Mouse (Mus musculus): ENCODE data around the gene Ddx52. TPM values are rescaled to one million over a fixed set of nuclear protein-coding genes. Genes with fewer than 3 reads are reported as not detected.

The Ddx52 gene
- polyA plus RNA-seq (2012), result 0.05 TPM in 2 replicates

DNA sequence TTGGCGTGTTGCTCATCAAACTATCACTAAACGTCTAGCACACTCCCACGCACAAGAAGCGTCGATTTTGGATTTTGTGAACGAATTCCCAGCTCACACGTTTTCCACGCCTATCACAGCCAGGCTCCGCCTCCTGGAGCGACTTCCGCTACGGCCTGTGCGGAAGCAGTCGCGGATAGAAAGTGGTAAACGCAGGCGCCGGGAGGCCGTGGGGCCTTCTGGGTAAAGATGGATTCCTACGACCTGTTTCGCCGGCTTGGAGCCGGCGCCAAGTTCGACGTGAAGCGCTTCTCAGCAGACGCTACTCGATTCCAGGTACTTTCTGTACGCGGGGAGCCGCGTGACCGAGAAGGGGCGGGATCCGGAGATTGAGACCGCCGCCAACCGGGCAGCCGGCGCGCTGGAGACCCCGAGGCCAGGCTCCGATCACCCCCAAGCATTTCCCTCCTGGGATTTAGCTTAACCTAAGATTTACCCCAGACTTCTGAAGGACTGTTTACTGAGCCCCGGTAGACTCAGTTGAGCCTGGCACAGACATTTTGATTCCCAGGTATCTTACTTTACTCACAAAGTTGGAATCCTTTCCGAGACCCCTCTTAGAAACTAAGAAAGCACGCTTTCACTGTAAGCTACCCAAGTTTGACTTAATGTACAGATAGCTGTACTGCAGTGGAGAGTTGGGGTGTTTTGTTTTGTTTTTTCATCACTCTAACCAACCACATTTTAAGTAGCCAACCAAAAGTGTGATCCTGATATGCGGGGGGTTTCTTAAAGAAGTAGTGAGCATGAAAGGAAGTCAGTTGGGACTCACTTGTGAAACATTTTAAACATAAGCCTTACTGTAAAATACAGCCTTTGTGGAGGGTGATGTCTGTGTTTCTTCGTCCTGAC is at the start of gene Ddx52:
TSS of gene Ddx52 (plus strand) at position 113 of the 891 bp plus-strand sequence.
- Histone ChIP-seq H3K9me3 (ENCODE audit: control insufficient read depth, low read length) (no peaks in the 10 kb centered on the region), H3K27me3 (ENCODE audit: control insufficient read depth) (peaks cover 22% of the 10 kb centered on the region), H3K4me1 (ENCODE audit: control insufficient read depth) (peaks cover 17% of the 10 kb centered on the region), H3K36me3 (ENCODE audit: control insufficient read depth) (peaks cover 39% of the 10 kb centered on the region), H3K4me3 (replicated peaks) (peak within 1 kb of the TSS; percentile 87)
- TF ChIP-seq TAL1 (IDR thresholded peaks at IDR 0.05; ENCODE audit: low read length), result no peak
- no peak for TF ChIP-seq GATA1 (IDR thresholded peaks at IDR 0.05; ENCODE audit: low read length)

DNA sequence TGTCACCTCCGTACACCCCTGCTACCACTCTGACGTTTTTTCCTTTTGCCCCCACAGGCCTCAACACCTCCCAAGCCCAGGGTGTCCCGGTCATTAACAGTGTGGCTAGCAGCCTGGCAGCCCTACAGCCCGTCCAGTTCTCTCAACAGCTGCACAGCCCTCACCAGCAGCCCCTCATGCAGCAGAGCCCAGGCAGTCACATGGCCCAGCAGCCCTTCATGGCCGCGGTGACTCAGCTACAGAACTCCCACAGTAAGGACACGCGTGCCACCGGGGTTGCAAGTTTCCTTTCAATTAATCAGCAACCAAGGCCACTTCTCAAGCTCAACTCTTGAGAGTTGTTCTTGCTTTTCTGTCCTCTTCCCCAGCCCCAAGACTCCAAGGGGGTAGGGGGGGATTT is 48.5 kb upstream of the Ddx52 start:
- H3K27me3 ChIP-seq (ENCODE audit: control insufficient read depth), result no peaks in the 10 kb centered on the region
- no peaks in the 10 kb centered on the region for H3K4me1 ChIP-seq (ENCODE audit: control insufficient read depth)
- no peaks in the 10 kb centered on the region for H3K36me3 ChIP-seq (ENCODE audit: control insufficient read depth)
- no peaks in the 10 kb centered on the region for H3K9me3 ChIP-seq (ENCODE audit: control insufficient read depth, low read length)
- TF ChIP-seq GATA1 (IDR thresholded peaks at IDR 0.05; ENCODE audit: low read length), result no peak
- TF ChIP-seq TAL1 (IDR thresholded peaks at IDR 0.05; ENCODE audit: low read length), result no peak
- H3K4me3 ChIP-seq (replicated peaks), result no peak overlapping the region

GRCm38 (mm10) chr11:83896430-83897410 is 45.1 kb upstream of the Ddx52 start:
- Histone ChIP-seq H3K4me1 (ENCODE audit: control insufficient read depth) (no peaks in the 10 kb centered on the region), H3K27me3 (ENCODE audit: control insufficient read depth) (no peaks in the 10 kb centered on the region), H3K36me3 (ENCODE audit: control insufficient read depth) (no peaks in the 10 kb centered on the region; the same call in 1 of the 2 replicates), H3K4me3 (replicated peaks) (no peak overlapping the region), H3K9me3 (ENCODE audit: control insufficient read depth, low read length) (no peaks in the 10 kb centered on the region)
- TF ChIP-seq TAL1 (IDR thresholded peaks at IDR 0.05; ENCODE audit: low read length) (no peak), GATA1 (IDR thresholded peaks at IDR 0.05; ENCODE audit: low read length) (no peak)

GRCm38 (mm10) chr11:83897569-83897968 is 44.3 kb upstream of the Ddx52 start:
- Histone ChIP-seq H3K4me1 (ENCODE audit: control insufficient read depth) (no peaks in the 10 kb centered on the region), H3K9me3 (ENCODE audit: control insufficient read depth, low read length) (no peaks in the 10 kb centered on the region), H3K4me3 (replicated peaks) (no peak overlapping the region), H3K36me3 (ENCODE audit: control insufficient read depth) (no peaks in the 10 kb centered on the region; the same call in 1 of the 2 replicates), H3K27me3 (ENCODE audit: control insufficient read depth) (no peaks in the 10 kb centered on the region)
- TF ChIP-seq GATA1 (IDR thresholded peaks at IDR 0.05; ENCODE audit: low read length) (no peak), TAL1 (IDR thresholded peaks at IDR 0.05; ENCODE audit: low read length) (no peak)

- TF ChIP-seq TAL1 (IDR thresholded peaks at IDR 0.05; ENCODE audit: low read length), result no peak
- TF ChIP-seq GATA1 (IDR thresholded peaks at IDR 0.05; ENCODE audit: low read length), result no peak
- Histone ChIP-seq H3K4me1 (ENCODE audit: control insufficient read depth) (no peaks in the 10 kb centered on the region), H3K36me3 (ENCODE audit: control insufficient read depth) (no peaks in the 10 kb centered on the region; the same call in 1 of the 2 replicates), H3K9me3 (ENCODE audit: control insufficient read depth, low read length) (no peaks in the 10 kb centered on the region), H3K4me3 (replicated peaks) (no peak overlapping the region), H3K27me3 (ENCODE audit: control insufficient read depth) (no peaks in the 10 kb centered on the region)
Observed at GRCm38 (mm10) chr11:83902812-83903211, 39.0 kb upstream of the Ddx52 start.

- no peak overlapping the region for H3K4me3 ChIP-seq (replicated peaks)
- no peaks in the 10 kb centered on the region for H3K4me1 ChIP-seq (ENCODE audit: control insufficient read depth)
- no peaks in the 10 kb centered on the region; the same call in 1 of the 2 replicates for H3K36me3 ChIP-seq (ENCODE audit: control insufficient read depth)
- H3K27me3 ChIP-seq (ENCODE audit: control insufficient read depth), result no peaks in the 10 kb centered on the region
- no peaks in the 10 kb centered on the region for H3K9me3 ChIP-seq (ENCODE audit: control insufficient read depth, low read length)
- TF ChIP-seq GATA1 (IDR thresholded peaks at IDR 0.05; ENCODE audit: low read length), result no peak
- TF ChIP-seq TAL1 (IDR thresholded peaks at IDR 0.05; ENCODE audit: low read length), result no peak
Observed at GRCm38 (mm10) chr11:83905756-83906155, 36.1 kb upstream of the Ddx52 start.

GRCm38 (mm10) chr11:83908376-83908775 is 33.5 kb upstream of the Ddx52 start:
- Histone ChIP-seq H3K9me3 (ENCODE audit: control insufficient read depth, low read length) (no peaks in the 10 kb centered on the region), H3K36me3 (ENCODE audit: control insufficient read depth) (no peaks in the 10 kb centered on the region), H3K27me3 (ENCODE audit: control insufficient read depth) (no peaks in the 10 kb centered on the region), H3K4me1 (ENCODE audit: control insufficient read depth) (no peaks in the 10 kb centered on the region), H3K4me3 (replicated peaks) (no peak overlapping the region)
- no peak for TF ChIP-seq TAL1 (IDR thresholded peaks at IDR 0.05; ENCODE audit: low read length)
- no peak for TF ChIP-seq GATA1 (IDR thresholded peaks at IDR 0.05; ENCODE audit: low read length)

DNA sequence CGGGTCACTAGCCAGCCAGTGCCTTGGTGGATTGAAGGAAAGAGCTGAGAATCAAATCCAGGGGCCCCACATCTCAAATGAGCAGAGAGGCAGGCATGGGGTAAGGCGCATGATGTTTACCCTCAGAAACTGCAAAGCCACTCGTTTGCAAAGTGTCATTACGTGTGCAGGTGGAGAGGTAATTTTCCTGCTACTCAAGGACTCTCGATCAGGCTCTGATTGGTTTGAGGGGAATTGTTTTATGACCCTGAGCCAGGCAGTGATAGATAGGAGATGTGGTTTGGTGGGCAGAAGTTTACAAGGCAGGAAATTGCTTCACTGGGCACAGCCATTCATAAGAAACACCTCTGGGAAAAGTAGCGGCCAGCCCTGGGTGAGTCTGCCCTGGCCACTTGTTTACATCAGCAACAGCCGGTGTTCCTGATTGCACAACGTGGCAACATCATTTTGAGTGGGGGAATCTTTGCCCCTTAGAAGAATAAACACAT is 28.0 kb upstream of the Ddx52 start:
- H3K4me1 ChIP-seq (ENCODE audit: control insufficient read depth), result no peaks in the 10 kb centered on the region
- H3K9me3 ChIP-seq (ENCODE audit: control insufficient read depth, low read length), result no peaks in the 10 kb centered on the region
- no peak overlapping the region for H3K4me3 ChIP-seq (replicated peaks)
- H3K27me3 ChIP-seq (ENCODE audit: control insufficient read depth), result no peaks in the 10 kb centered on the region
- no peaks in the 10 kb centered on the region for H3K36me3 ChIP-seq (ENCODE audit: control insufficient read depth)
- TF ChIP-seq TAL1 (IDR thresholded peaks at IDR 0.05; ENCODE audit: low read length), result no peak
- TF ChIP-seq GATA1 (IDR thresholded peaks at IDR 0.05; ENCODE audit: low read length), result no peak
